20 mouse cellular contexts compared by ENCODE assay signal in genomic region chr10:32881977-32882376, GRCm38 (mm10). TPM values are rescaled to one million over a fixed set of nuclear protein-coding genes. Genes with fewer than 3 reads are reported as not detected.
A peak's percentile ranks its signal among the peaks of the same experiment; 100 is the strongest.
DNase-seq lines count a peak whose midpoint lies in the region; ATAC-seq and TF ChIP-seq lines count a peak whose summit lies in the region.
"Had no signal": no experiment of that assay in that cellular context is flagged by ENCODE, and none has a peak within 500 bp of the region (broad histone marks: within the 10 kb centered on the region; RNA-seq: fewer than 3 reads in every experiment).

No protein-coding gene starts in this region.

- no peak for TF ChIP-seq CTCF in gastrocnemius, adult 2 months (IDR thresholded peaks at IDR 0.05)
- TF ChIP-seq CTCF in brain, embryonic 14.5 days (IDR thresholded peaks at IDR 0.05; ENCODE audit: borderline replicate concordance, extremely low read depth, insufficient read depth, insufficient read length): no peak
- TF ChIP-seq CTCF in kidney, adult 2 months (conservative IDR thresholded peaks at IDR 0.05; ENCODE audit: insufficient read depth, insufficient read length, low read depth, low read length): no peak

- no peaks in the 10 kb centered on the region for H3K4me1 ChIP-seq in forebrain, embryonic 16.5 days (replicated peaks; ENCODE audit: control insufficient read depth, insufficient read depth, low read length)
- H3K4me1 ChIP-seq in kidney, adult 2 months (ENCODE audit: control insufficient read depth, insufficient read depth, low read length): no peaks in the 10 kb centered on the region
- H3K4me1 ChIP-seq: embryonic facial prominence, embryonic 15.5 days; kidney, embryonic 15.5 days; limb, embryonic 10.5 days; liver, embryonic 12.5 days; lung, embryonic 15.5 days had no signal

- no peaks in the 10 kb centered on the region for H3K27me3 ChIP-seq in forebrain, embryonic 16.5 days (replicated peaks; ENCODE audit: control insufficient read depth, insufficient read depth, low read length)
- H3K27me3 ChIP-seq in kidney, adult 2 months (replicated peaks; ENCODE audit: control insufficient read depth, insufficient read depth, low read length): no peaks in the 10 kb centered on the region
- H3K27me3 ChIP-seq: embryonic facial prominence, embryonic 15.5 days; kidney, embryonic 15.5 days; liver, embryonic 12.5 days; lung, embryonic 15.5 days had no signal

- no peaks in the 10 kb centered on the region for H3K36me3 ChIP-seq in forebrain, embryonic 16.5 days (ENCODE audit: control insufficient read depth, insufficient read depth)
- H3K36me3 ChIP-seq in kidney, adult 2 months (ENCODE audit: control insufficient read depth, insufficient read depth, low read length): no peaks in the 10 kb centered on the region
- H3K36me3 ChIP-seq: embryonic facial prominence, embryonic 15.5 days; G1E; kidney, embryonic 15.5 days; limb, embryonic 10.5 days; liver, embryonic 12.5 days; lung, embryonic 15.5 days had no signal

- no peak overlapping the region for H3K4me2 ChIP-seq in forebrain, embryonic 16.5 days (ENCODE audit: low read length)
- H3K4me2 ChIP-seq: embryonic facial prominence, embryonic 15.5 days; kidney, embryonic 15.5 days; liver, embryonic 12.5 days; lung, embryonic 15.5 days had no signal

- WGBS in forebrain, embryonic 16.5 days: 20% methylated on average over 6 of the region's 6 CpGs
- WGBS in kidney, adult 2 months: 75% methylated on average over 6 of the region's 6 CpGs

- intact Hi-C loops in gastrocnemius, adult 2 months (cut with DNase I): no loop called here
- intact Hi-C loops in gastrocnemius, postnatal 14 days (cut with DNase I; ENCODE audit: low total_unique reads): no loop called here
- intact Hi-C loops in left cerebral cortex, postnatal 14 days (cut with DNase I): no loop called here
- intact Hi-C loops in left cerebral cortex, postnatal 4 days (cut with DNase I): no loop called here

- no peak for TF ChIP-seq POLR2A in brain, embryonic 14.5 days (IDR thresholded peaks at IDR 0.05; ENCODE audit: borderline replicate concordance, extremely low read depth, insufficient read depth, insufficient read length, poor library complexity, severe bottlenecking)
- no peak for TF ChIP-seq POLR2A in kidney, adult 2 months (IDR thresholded peaks at IDR 0.05; ENCODE audit: low read depth, low read length)

- no peaks in the 10 kb centered on the region for H3K9me3 ChIP-seq in forebrain, embryonic 16.5 days (ENCODE audit: control insufficient read depth, low read length)
- H3K9me3 ChIP-seq: embryonic facial prominence, embryonic 15.5 days; G1E; kidney, embryonic 15.5 days; limb, embryonic 10.5 days; liver, embryonic 12.5 days; lung, embryonic 15.5 days had no signal

- H3K9ac ChIP-seq in forebrain, embryonic 16.5 days (replicated peaks; ENCODE audit: low read depth, low read length): no peak overlapping the region
- H3K9ac ChIP-seq: embryonic facial prominence, embryonic 15.5 days; kidney, embryonic 15.5 days; liver, embryonic 12.5 days; lung, embryonic 15.5 days had no signal

- ATAC-seq in forebrain, embryonic 16.5 days: peak; percentile 93
- ATAC-seq: inflammation-experienced regulatory T-cells, adult 6 months; liver, embryonic 12.5 days had no signal

- H3K4me3 ChIP-seq in gastrocnemius, adult 2 months: no peak overlapping the region
- H3K4me3 ChIP-seq in forebrain, embryonic 16.5 days (replicated peaks; ENCODE audit: low read length): no peak overlapping the region
- no peak overlapping the region for H3K4me3 ChIP-seq in kidney, adult 2 months (ENCODE audit: insufficient read depth, low read depth, low read length)
- H3K4me3 ChIP-seq: embryonic facial prominence, embryonic 15.5 days; heart, adult 2 months; kidney, embryonic 15.5 days; limb, embryonic 10.5 days; liver, embryonic 12.5 days; lung, embryonic 15.5 days; myocyte had no signal

- peak overlapping the region; percentile 24; the same call in 1 of the 2 replicates for H3K27ac ChIP-seq in gastrocnemius, adult 2 months
- H3K27ac ChIP-seq in forebrain, embryonic 16.5 days (ENCODE audit: low read length): no peak overlapping the region
- H3K27ac ChIP-seq in kidney, adult 2 months (ENCODE audit: insufficient read depth, low read depth, low read length): no peak overlapping the region
- H3K27ac ChIP-seq: embryonic facial prominence, embryonic 15.5 days; heart, adult 2 months; kidney, embryonic 15.5 days; limb, embryonic 10.5 days; liver, embryonic 12.5 days; lung, embryonic 15.5 days had no signal

- no peak for DNase-seq in gastrocnemius, adult 2 months
- no peak for DNase-seq in gastrocnemius, postnatal 14 days
- peak; percentile 16 to 26 for DNase-seq in left cerebral cortex, postnatal 14 days (ENCODE audit: low spot score in 2 of 2)
- DNase-seq in left cerebral cortex, postnatal 4 days: no peak
- DNase-seq in brain, embryonic 14.5 days (ENCODE audit: low read depth): peak; percentile 90
- no peak for DNase-seq in kidney, adult 2 months
- DNase-seq: cerebellum, adult 18-20 months; heart, adult 2 months had no signal

RNA-seq across cellular contexts. Expression of gene Nkain2, which starts 8.3 kb away (rescaled TPM):
- total RNA-seq in gastrocnemius, adult 2 months (2021): under 1 TPM; 0.22 to 0.26 TPM
- total RNA-seq in gastrocnemius, postnatal 14 days (2021): under 1 TPM; 0.90 to 1.00 TPM
- total RNA-seq in left cerebral cortex, postnatal 14 days (2021): 10 to 100 TPM; 35.2 to 37.9 TPM
- 10 to 100 TPM; 49.2 to 49.7 TPM for total RNA-seq in left cerebral cortex, postnatal 4 days (2021)
- 12.4 and 12.9 TPM in 2 replicates for polyA plus RNA-seq in brain, embryonic 14.5 days (2012; rRNA removed)
- polyA plus RNA-seq in forebrain, embryonic 16.5 days (2015; fragmentation: Nextera tagmentation; extraction: Ambion mirVana): 14.5 and 16.8 TPM in 2 replicates
- polyA plus RNA-seq in kidney, adult 2 months (2012; rRNA removed): 0.04 and 0.08 TPM in 2 replicates
- total RNA-seq: common myeloid progenitor, adult 5-6 weeks; megakaryocyte progenitor cell, adult 5-6 weeks had no signal
- polyA plus RNA-seq: G1E; inflammation-experienced regulatory T-cells, adult 6 months; thymus, postnatal 0 days had no signal

Comparison
In these comparisons a context has a peak if more than half of its experiments do, and no peak if none do; other contexts are left out.
1. DNase-seq: peak in left cerebral cortex, postnatal 14 days (2 of 2) and brain, embryonic 14.5 days (single experiment); none in gastrocnemius, adult 2 months (single experiment), gastrocnemius, postnatal 14 days (single experiment), left cerebral cortex, postnatal 4 days (single experiment) and kidney, adult 2 months (single experiment).
2. RNA of gene Nkain2, which starts 8.3 kb away (total RNA-seq): 49.2 to 49.7 TPM in left cerebral cortex, postnatal 4 days and 35.2 to 37.9 TPM in left cerebral cortex, postnatal 14 days; 0.90 to 1.00 TPM in gastrocnemius, postnatal 14 days and 0.22 to 0.26 TPM in gastrocnemius, adult 2 months; every median in the first group is over 10 times any median in the second.